Mouse (Mus musculus): ENCODE data around the gene Ccdc78. TPM values are rescaled to one million over a fixed set of nuclear protein-coding genes. Genes with fewer than 3 reads are reported as not detected.
A peak's percentile ranks its signal among the peaks of the same experiment; 100 is the strongest.

The Ccdc78 gene
- polyA plus RNA-seq (2021; fragmentation: Nextera tagmentation) = 0.36 and 0.49 TPM in 2 replicates
- long read RNA-seq, experiment 1, partial matches to known transcripts = 0 of 2 reads
- long read RNA-seq, experiment 1, other reads (novel, unspliced or antisense) = 1 of 2 reads
- long read RNA-seq, experiment 2, partial matches to known transcripts = 0 of 3 reads
- long read RNA-seq, experiment 2, other reads (novel, unspliced or antisense) = 2 of 3 reads

GRCm38 (mm10) chr17:25786280-25786679 is at the start of gene Ccdc78:
Gene Ccdc78 (plus strand): TSS chr17:25786580.

GRCm38 (mm10) chr17:25754241-25754640 is 32.1 kb upstream of the Ccdc78 start, which contains the start of gene Msln:
Gene Msln (minus strand): TSS chr17:25754378.

GRCm38 (mm10) chr17:25773549-25774120 is 12.7 kb upstream of the Ccdc78 start, which contains the start of gene Narfl:
Gene Narfl (plus strand): TSS chr17:25773776.

GRCm38 (mm10) chr17:25785281-25785745 is 1.1 kb upstream of the Ccdc78 start, which contains the start of gene Haghl:
Gene Haghl (minus strand): TSS chr17:25785673.

GRCm38 (mm10) chr17:25792615-25793014 is 6.2 kb downstream of the Ccdc78 start, which contains the start of gene Fam173a:
Gene Fam173a (minus strand): TSS chr17:25792901.

GRCm38 (mm10) chr17:25795609-25796092 is 9.3 kb downstream of the Ccdc78 start, which contains the start of gene AC134908.4:
Gene AC134908.4 (minus strand): TSS chr17:25795659.

GRCm38 (mm10) chr17:25796951-25797369 is 10.6 kb downstream of the Ccdc78 start, which contains the start of gene Metrn:
Gene Metrn (minus strand): TSS chr17:25797136.

GRCm38 (mm10) chr17:25808789-25809605 is 22.6 kb downstream of the Ccdc78 start, which contains the start of gene Fbxl16:
Gene Fbxl16 (plus strand): TSS chr17:25809085.

GRCm38 (mm10) chr17:25823452-25823851 is 37.1 kb downstream of the Ccdc78 start, which contains the start of gene Wdr24:
Gene Wdr24 (plus strand): TSS chr17:25823627.

GRCm38 (mm10) chr17:25828712-25829557 is 42.6 kb downstream of the Ccdc78 start, which contains the start of gene Jmjd8:
Gene Jmjd8 (plus strand): TSS chr17:25828867.

GRCm38 (mm10) chr17:25833291-25833663 is 46.9 kb downstream of the Ccdc78 start, which contains the start of gene Stub1:
Gene Stub1 (minus strand): TSS chr17:25833404.

GRCm38 (mm10) chr17:25837076-25837410 is 50.7 kb downstream of the Ccdc78 start, which contains the start of gene Rhbdl1:
Gene Rhbdl1 (minus strand): TSS chr17:25837295.

Small RNAs within 50 kb of the gene (microRNA-seq; reads per million reads assigned to microRNA genes)
- gene Gm25083 = not detected
- 3.2 reads per million, percentile 10 among the genes with 10 or more reads in this experiment for gene Mir3082
- gene Mir6966 = 1.5 reads per million

Other genes with a start within 250 kb of the Ccdc78 start
- 43.6 and 69.7 TPM in 2 replicates for gene Sox8, start 215.9 kb upstream of the Ccdc78 start, polyA plus RNA-seq (2021; fragmentation: Nextera tagmentation)
- gene Lmf1, start 207.5 kb upstream of the Ccdc78 start, polyA plus RNA-seq (2021; fragmentation: Nextera tagmentation) = 31.8 and 35.9 TPM in 2 replicates
- gene Gng13, start 69.4 kb upstream of the Ccdc78 start, polyA plus RNA-seq (2021; fragmentation: Nextera tagmentation) = 621 and 686 TPM in 2 replicates
- gene Chtf18, start 59.2 kb upstream of the Ccdc78 start, polyA plus RNA-seq (2021; fragmentation: Nextera tagmentation) = 0.99 and 1.8 TPM in 2 replicates
- 52.1 and 53.1 TPM in 2 replicates for gene Rpusd1, start 58.9 kb upstream of the Ccdc78 start, polyA plus RNA-seq (2021; fragmentation: Nextera tagmentation)
- not detected in 2 replicates for gene Mslnl, start 50.5 kb upstream of the Ccdc78 start, polyA plus RNA-seq (2021; fragmentation: Nextera tagmentation)
- gene Msln, start 32.2 kb upstream of the Ccdc78 start, polyA plus RNA-seq (2021; fragmentation: Nextera tagmentation) = 0.21 and 0.24 TPM in 2 replicates
- 32.8 and 34.8 TPM in 2 replicates for gene Narfl, start 12.8 kb upstream of the Ccdc78 start, polyA plus RNA-seq (2021; fragmentation: Nextera tagmentation)
- 76.2 and 91.6 TPM in 2 replicates for gene Haghl, start 907 bp upstream of the Ccdc78 start, polyA plus RNA-seq (2021; fragmentation: Nextera tagmentation)
- gene Fam173a, start 6.3 kb downstream of the Ccdc78 start, polyA plus RNA-seq (2021; fragmentation: Nextera tagmentation) = 182 and 194 TPM in 2 replicates
- 2.4 and 3.0 TPM in 2 replicates for gene AC134908.4, start 9.1 kb downstream of the Ccdc78 start, polyA plus RNA-seq (2021; fragmentation: Nextera tagmentation)
- gene Metrn, start 10.6 kb downstream of the Ccdc78 start, polyA plus RNA-seq (2021; fragmentation: Nextera tagmentation) = 7.3 and 11.1 TPM in 2 replicates
- 218 and 257 TPM in 2 replicates for gene Fbxl16, start 22.5 kb downstream of the Ccdc78 start, polyA plus RNA-seq (2021; fragmentation: Nextera tagmentation)
- gene Wdr24, start 37.0 kb downstream of the Ccdc78 start, polyA plus RNA-seq (2021; fragmentation: Nextera tagmentation) = 15.6 and 18.6 TPM in 2 replicates
- gene Jmjd8, start 42.3 kb downstream of the Ccdc78 start, polyA plus RNA-seq (2021; fragmentation: Nextera tagmentation) = 33.3 and 39.5 TPM in 2 replicates
- 365 and 398 TPM in 2 replicates for gene Stub1, start 46.8 kb downstream of the Ccdc78 start, polyA plus RNA-seq (2021; fragmentation: Nextera tagmentation)
- gene Rhbdl1, start 50.7 kb downstream of the Ccdc78 start, polyA plus RNA-seq (2021; fragmentation: Nextera tagmentation) = 18.4 and 27.7 TPM in 2 replicates
- 2.1 and 2.8 TPM in 2 replicates for gene Gm20683, start 55.2 kb downstream of the Ccdc78 start, polyA plus RNA-seq (2021; fragmentation: Nextera tagmentation)
- gene Rhot2, start 58.3 kb downstream of the Ccdc78 start, polyA plus RNA-seq (2021; fragmentation: Nextera tagmentation) = 8.6 and 8.7 TPM in 2 replicates
- gene Wdr90, start 74.9 kb downstream of the Ccdc78 start, polyA plus RNA-seq (2021; fragmentation: Nextera tagmentation) = 2.1 and 2.3 TPM in 2 replicates
- 36.0 and 36.4 TPM in 2 replicates for gene Mcrip2, start 82.2 kb downstream of the Ccdc78 start, polyA plus RNA-seq (2021; fragmentation: Nextera tagmentation)
- gene Mettl26, start 88.5 kb downstream of the Ccdc78 start, polyA plus RNA-seq (2021; fragmentation: Nextera tagmentation) = 87.8 and 94.9 TPM in 2 replicates
- gene Wfikkn1, start 94.3 kb downstream of the Ccdc78 start, polyA plus RNA-seq (2021; fragmentation: Nextera tagmentation) = not detected in 2 replicates
- 6.4 and 7.1 TPM in 2 replicates for gene Rab40c, start 133.1 kb downstream of the Ccdc78 start, polyA plus RNA-seq (2021; fragmentation: Nextera tagmentation)
- gene Pigq, start 158.4 kb downstream of the Ccdc78 start, polyA plus RNA-seq (2021; fragmentation: Nextera tagmentation) = 115 and 168 TPM in 2 replicates
- gene Nhlrc4, start 158.4 kb downstream of the Ccdc78 start, polyA plus RNA-seq (2021; fragmentation: Nextera tagmentation) = 1.6 and 1.9 TPM in 2 replicates
- 0.54 and 1.1 TPM in 2 replicates for gene A930017K11Rik, start 166.0 kb downstream of the Ccdc78 start, polyA plus RNA-seq (2021; fragmentation: Nextera tagmentation)
- gene Capn15, start 199.2 kb downstream of the Ccdc78 start, polyA plus RNA-seq (2021; fragmentation: Nextera tagmentation) = 9.0 and 12.3 TPM in 2 replicates